Mouse (Mus musculus) urinary bladder, adult 18-20 months (tissue): ENCODE measurements around the gene Islr.
A peak's percentile ranks its signal among the peaks of the same experiment; 100 is the strongest.
"Not testable (repeated sequence)": the region's sequence is repeated elsewhere in the genome, so short reads cannot be mapped to it uniquely, and the experiment has no call there.

Experiments
- DNase-seq, 2 experiments: peaks; one replicate each; pipeline ENCODE4 v3.0.0; 2022; ENCODE audit warnings: low spot score in 2 of 2, mixed read lengths in 2 of 2

The Islr gene

GRCm38 (mm10) chr9:58203516-58204447 lies at the start of gene Islr, which contains the start of gene Islr2:
TSS of gene Islr (minus strand) at chr9:58204306.
TSS of gene Islr2 (minus strand) at chr9:58204319.
- peak; percentile 33 to 47 for DNase-seq

GRCm38 (mm10) chr9:58253805-58254122 lies 49.7 kb upstream of the Islr start:
- DNase-seq, result not testable (repeated sequence)

DNA sequence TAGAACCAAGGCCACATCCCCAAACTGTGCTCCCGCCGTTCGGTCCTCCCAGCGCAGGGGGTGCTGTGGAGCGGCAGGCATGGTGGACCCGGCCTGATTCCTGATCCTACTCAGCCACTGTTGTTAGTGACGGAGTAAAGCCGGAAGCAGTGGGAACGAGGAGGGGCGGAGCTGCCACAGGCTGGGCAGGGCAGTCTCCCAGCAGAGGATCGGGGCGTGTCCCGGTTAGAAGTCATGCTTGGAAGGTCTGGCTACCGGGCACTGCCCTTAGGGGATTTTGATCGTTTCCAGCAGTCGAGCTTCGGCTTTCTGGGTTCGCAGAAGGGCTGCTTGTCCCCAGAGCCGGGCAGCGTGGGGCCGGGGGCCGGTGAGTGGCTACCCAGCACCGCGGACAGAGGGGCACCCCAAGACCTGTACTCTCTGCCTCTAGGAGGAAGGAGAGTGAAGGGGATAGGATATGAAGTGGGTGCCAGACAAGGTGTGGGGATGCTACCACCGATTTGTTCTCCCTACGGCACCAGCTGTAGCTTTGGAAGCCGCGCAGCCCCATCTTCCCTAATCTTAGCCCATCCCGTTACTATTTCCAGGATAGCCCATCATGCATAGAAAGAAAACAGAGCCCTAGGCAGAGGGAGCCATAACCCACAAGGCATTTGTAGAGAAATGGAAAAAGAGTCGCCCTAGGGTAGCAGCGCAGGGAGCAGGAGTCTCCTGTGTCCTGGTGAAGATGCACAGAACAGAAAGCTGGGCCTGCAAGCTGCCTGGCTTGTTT lies 49.1 kb upstream of the Islr start, which contains the start of gene Stoml1:
Gene Stoml1, plus strand, starts transcription at position 132 of the 772 bp plus-strand sequence.
- DNase-seq, result peak; percentile 94 to 97

DNA sequence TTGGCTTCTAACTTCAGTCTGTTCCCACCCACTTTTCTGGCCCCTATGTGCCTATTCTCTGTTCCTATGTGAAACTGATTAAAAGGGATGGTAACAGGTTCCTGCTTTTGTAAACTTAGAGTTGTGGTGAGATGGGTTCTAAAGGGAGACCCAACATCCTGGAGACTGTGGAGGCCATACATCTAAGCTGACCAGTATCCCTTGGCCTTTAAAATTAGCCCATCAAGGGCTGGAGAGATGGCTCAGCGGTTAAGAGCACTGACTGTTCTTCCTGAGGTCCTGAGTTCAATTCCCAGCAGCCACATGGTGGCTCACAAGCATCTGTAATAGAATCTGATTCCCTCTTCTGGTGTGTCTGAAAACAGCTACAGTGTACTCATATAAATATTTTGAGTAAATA lies 46.6 kb upstream of the Islr start:
- DNase-seq, result not testable (repeated sequence)

- DNase-seq, result no peak
These were observed 46.2 kb upstream of the Islr start for GRCm38 (mm10) chr9:58250322-58250721.

DNA sequence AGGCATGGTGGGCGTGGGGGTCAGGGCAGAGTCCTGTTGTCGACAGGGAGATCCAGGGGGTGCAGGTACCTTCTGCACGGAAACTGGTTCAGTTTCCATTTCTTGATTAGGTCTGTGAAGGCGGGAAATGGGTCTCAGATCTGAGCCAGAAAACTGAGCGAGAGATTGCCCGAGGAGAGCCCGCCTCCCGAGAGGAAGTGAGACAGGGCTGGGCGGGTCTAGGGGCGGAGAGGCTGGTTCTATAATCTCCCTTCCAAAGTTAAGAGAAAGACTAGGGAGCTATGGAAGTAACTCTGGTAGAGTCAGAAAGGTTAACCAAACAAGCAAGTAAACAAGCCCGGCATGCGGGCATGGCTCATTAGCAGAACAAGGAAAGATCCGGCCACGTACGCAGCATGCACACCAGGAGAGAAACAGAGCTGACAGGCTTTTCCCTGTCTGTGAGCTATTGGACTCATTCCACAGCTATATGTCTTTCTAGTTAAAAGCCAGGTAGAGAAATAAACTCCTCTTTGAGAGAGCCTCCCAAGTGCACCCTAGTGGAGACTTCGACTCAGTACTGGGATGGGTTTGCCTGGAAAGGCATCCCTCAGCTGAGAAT lies 45.6 kb upstream of the Islr start, which contains the start of gene Pml:
Gene Pml, minus strand, starts transcription at position 195 of the 601 bp plus-strand sequence.
- DNase-seq, result peak; percentile 64 to 69

DNA sequence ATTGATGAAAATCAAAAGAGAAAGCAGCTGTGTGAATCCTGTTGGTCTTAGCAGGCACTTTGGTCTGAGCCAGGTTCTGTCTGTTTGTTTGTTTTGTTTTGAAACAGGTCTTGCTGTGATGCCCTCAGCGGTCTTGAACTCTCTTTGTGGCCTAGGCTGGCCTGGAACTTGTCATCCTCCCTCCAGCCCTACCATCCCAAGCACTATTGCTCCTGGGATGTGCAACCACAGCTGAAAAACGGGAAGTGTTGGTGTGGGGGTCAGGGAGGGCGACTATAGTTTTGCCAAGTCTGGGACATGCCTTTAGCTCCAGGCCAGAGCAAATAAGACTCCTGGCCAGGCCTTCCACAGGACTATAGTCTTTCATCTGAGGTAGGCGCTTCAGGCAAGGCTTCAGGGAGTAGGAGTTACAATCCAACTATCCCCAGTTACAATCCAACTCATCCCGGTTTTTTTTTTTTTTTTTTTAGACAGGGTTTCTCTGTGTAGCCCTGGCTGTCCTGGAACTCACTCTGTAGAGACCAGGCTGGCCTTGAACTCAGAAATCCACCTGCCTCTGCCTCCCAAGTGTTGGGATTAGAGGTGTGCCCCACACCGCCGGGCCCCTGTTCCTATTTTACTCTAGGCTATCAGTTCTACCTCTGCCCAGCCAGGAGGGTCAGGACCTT lies 44.8 kb upstream of the Islr start:
- DNase-seq, result no peak

- DNase-seq, result peak; percentile 70 to 73
These were observed 43.1 kb upstream of the Islr start for GRCm38 (mm10) chr9:58247064-58247759.

GRCm38 (mm10) chr9:58246083-58246591 lies 42.0 kb upstream of the Islr start:
- no peak for DNase-seq

DNA sequence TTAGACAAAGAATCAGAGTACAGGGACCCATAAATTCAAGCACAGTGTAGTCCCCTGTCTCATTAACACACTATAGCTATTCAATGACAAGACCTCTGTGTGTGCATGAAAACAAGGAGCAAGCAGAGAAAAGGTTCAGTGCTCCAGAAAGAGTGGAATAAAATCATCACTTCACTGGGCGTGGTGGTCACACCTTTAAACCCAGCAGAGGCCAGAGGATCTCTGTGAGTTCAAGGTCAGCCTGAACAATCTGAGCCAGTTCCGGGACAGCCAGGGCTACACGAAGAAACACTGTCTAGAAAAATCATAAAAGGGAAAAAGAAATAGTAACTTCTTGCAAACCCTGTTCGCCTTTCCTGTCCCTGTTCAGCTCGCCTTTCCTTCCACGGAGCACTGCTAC lies 39.6 kb upstream of the Islr start:
- DNase-seq, result no peak

DNA sequence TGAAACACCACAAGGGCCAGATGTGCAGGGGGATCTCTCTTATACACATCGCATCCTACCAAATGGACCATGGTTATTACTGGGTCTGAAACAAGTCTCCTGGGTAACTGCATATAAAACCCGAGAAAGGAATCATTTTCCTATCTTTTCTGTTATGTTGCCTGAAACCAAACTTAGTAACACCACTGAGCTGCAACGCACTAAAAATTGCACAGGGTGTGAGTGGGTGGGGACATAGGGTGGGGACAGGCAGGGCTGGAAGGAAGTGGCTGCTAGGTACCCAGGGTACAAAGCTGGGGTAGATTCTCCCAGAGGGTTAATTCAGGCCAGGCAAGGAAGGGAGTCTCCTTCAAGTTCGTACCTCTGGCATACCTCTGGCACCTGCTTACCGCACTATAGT lies 38.6 kb upstream of the Islr start:
- no peak for DNase-seq

DNA sequence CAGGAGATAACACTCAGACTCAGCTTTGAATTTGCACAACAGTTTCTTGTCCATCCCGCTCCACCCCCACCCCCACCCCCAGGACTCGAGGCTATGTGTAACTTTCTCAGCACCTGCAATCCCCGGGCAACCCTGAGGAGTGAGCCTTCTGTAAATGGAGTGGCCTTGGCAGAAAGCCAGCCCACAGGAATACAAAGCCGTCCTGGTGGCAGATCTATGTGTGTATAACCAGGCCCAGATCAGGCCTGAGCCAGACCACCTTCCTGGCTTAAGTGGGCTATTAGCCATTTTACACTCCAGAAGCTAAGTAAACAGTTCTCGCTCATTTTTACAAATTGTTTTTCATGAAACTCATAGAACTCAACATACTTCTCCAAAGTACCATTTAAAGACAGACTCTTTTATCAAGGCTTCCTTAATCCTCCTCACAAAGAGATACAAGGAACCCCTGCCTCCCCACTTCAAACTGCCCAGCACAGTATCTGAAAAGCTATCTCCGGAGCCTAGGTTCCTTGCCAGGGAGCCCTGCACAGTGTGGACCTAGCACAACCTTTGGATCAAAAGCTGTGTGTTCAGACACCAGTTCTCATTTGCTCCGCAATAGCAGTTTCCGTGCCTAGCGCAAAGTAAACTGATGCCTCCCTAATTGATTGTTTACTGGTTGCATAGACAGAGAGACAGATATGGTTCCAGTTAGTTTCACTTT lies 37.8 kb upstream of the Islr start:
- DNase-seq, result no peak

GRCm38 (mm10) chr9:58234502-58235015 lies 30.5 kb upstream of the Islr start:
- DNase-seq, result no peak

DNA sequence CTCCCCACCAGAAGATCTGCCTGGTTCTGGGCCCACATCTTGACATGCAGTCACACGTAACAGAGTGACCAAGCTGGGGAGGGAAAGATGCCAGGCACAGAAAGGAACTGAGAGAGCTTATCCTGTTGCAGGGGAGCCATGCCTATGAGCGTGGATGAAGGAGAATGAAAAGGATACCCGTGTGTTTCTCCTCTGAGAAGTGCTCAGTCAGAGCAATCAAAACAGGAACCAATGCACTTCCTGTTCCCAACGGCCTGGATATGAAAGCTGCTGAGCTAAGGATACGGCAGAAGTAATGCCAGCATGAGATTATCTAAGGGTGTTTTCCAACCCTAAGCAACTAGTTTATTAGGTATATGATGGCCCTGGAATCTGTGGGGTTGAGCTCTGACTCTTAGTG lies 28.3 kb upstream of the Islr start:
- no peak for DNase-seq

DNA sequence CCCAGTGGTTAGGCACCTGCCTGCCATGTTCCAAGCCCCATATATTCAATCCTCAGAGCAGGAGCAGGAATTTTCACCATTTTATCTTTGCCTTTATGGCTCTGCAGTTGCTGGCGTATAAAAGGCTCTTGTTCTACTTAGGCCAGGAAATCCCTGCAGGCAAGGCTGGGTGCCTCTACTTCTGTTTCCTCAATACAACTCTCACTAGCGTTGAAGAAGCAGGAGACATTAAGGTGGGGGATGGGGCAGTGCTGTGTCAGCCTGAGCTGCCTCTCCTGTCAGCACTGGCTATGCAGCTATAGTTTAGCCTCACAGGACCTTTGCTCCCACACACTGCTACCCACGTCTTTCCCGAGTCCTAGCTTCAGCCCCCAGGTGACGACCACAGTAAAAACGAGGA lies 27.6 kb upstream of the Islr start:
- DNase-seq, result no peak

DNA sequence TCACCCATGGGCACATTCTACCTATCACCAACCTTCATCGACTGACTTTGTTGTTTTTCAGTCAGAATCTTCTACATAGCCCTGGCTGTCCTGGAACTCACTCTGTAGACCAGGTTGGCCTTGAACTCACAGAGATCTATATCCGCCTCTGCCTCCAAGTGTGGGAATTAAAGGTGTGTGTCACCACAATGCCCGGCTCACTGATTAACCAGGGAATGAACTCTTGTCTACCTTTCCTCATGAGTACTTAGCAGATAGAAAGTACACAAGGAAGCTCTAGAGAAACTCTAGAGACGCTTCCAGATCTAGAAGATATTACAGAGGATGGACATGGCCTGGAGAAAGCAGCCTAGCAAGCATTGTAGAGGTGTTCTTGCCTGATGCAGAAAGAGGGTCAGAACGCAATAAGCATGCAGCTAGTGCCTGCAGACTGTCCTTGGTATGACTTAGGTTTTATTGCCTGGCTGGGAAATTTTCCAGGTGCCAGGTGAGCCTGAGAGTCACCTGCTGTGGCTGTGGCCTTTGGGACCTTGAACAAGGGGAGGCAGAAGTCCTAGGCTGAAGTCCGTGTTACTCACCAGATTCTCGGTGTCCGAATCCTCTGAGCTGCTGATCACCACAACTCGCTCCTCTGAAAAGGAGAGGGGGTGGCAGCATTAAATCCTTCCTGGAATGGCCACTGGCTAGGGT lies 24.8 kb upstream of the Islr start:
- DNase-seq, result no peak

DNA sequence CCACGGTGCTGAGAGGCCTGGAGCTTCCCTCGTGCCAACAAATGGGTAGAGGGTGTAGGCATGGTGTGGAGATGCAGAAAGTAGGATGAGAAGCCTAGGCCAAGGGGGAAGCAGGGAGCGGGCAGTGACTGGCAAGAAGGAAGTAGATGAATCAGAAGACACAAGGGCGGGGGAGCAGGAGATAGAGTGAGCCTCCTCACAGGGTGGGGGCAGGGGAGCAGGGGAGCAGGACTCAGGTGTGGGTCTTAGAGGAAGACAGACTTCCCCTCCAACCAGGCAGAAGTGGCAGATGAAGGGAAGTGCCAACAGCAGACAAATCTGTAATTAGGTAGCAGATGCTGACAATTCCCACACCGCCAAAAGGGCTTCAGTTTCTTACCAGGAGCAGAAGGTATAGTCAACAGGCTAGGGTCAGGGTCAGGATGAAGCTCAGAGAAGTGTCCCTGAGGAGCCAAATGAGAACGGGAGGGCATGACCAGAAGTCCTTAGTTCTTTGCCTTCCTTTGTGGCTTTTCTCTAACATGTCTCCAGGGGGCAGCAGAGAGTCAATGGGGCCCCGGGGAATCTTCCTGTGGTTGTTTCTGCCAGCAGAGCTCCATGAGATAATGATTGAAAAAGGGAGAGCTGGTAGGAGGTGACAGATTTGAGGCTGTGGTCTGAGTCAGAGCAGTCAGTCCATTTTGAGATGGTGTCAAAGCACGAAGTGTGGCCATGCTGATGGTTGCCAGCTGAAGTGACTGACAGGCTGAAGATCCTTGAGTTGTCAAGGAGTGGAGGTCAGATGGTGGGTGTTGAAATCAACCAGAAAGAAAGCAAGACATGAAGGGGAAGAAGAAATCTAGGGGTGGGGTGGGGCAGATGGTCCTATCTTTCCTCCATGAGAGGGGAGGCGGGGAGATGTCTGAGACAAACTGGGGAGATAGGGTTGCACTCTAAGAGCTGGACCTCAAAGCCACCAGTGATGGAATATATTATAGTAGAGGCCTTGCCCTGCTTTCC lies 22.1 kb upstream of the Islr start:
- DNase-seq, result peak in 1 of 2 experiments; percentile 15

DNA sequence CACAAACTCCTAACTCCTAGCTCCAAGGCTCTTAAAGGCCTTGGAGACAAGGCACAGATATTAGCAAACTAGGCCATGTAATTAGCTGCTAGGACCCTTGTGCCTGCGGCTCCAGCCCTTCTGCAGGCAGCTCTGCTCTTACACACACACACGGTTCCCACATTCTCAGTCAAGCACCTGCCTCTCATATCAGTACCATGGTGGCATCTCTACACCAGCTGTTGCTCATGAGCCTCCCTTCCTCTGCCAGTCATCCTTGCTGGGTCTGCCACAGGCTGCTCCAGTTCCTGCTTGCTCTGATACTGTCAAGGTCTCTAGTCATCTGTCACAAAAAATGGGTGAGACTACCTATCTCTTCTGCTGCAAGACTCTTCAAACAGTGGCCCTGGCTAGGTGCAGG lies 20.2 kb upstream of the Islr start:
- no peak for DNase-seq
